Mouse (Mus musculus) bone marrow macrophage, adult 2 months (primary cell): Measurements from ENCODE around the gene Edn2. TPM values are rescaled to one million over a fixed set of nuclear protein-coding genes. Genes with fewer than 3 reads are reported as not detected.

Experiments used
- H3K27ac ChIP-seq: 2 replicates; pipeline ENCODE4 v1.5.1; 2012; ENCODE audit warnings: low read depth, low read length; ENCODE audit not compliant: insufficient read depth
- H3K4me1 ChIP-seq: 2 replicates; pipeline ENCODE4 v1.6.1; 2012; ENCODE audit warnings: low read length; ENCODE audit not compliant: control insufficient read depth, insufficient read depth
- H3K4me3 ChIP-seq: 2 replicates; pipeline ENCODE4 v1.5.1; 2012; ENCODE audit warnings: mild to moderate bottlenecking, low read length, moderate library complexity; ENCODE audit not compliant: insufficient read depth
- CTCF ChIP-seq: IDR thresholded peaks from 2 replicates; pipeline ENCODE4 v1.5.1; 2012; ENCODE audit warnings: low read depth, mild to moderate bottlenecking, low read length, moderate library complexity
- POLR2A ChIP-seq: IDR thresholded peaks from 2 replicates; pipeline ENCODE4 v1.6.1; 2012; ENCODE audit warnings: mild to moderate bottlenecking, low read depth, low read length, borderline replicate concordance
- polyA plus RNA-seq: library from polyadenylated mRNA; stranded (reverse); fragments of >200 nt; gene quantifications from 2 replicates; pipeline ENCODE4 v1.2.4, GENCODE M21; 2012; ENCODE audit not compliant: missing spikeins, insufficient read depth, insufficient read length

The Edn2 gene
- polyA plus RNA-seq = not detected in 2 replicates

DNA sequence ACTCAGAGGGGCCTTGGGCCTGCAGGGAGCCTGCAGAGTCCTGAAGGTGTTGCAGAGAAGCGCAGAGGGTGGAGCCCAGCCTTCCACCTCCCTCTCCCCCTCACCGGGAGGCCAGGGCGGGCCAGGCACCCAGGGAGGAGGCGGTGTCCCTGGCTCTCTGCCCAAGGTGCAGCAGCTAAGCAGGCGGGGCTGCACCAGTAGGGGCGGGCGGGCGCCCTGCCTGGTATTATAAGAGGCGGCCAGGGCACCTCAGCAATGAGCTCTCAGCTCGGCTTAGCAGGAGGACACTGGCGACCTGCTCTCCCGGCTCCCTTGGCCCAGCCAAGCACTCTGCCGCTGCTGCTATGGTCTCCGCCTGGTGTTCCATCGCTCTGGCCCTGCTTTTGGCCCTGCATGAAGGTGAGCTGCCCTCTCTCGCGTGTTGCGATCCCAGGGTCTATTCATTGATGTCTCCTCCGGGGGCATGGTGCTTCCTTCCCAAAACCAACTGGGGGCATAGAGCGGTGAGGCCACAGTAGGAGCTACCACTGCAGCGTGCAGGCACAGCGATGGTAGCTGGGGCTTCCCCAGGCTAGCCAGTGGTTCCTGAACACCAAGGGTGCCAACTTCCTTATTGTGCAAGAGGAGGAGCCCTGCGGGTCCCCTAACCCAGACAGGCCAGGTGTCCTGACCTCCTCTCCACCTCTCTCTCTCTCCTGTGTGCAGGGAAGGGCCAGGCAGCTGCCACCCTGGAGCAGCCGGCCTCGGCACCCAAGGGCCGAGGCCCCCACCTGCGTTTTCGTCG lies at the start of gene Edn2:
TSS of gene Edn2 (plus strand) at position 41 of the 784 bp plus-strand sequence.
- H3K4me3 ChIP-seq = no peak within 1 kb of the TSS
- no peak within 1 kb of the TSS for H3K27ac ChIP-seq
- TF ChIP-seq CTCF (no peak), POLR2A (no peak)
- H3K4me1 ChIP-seq = 0 out of 2 replicates have a peak, but pooled peaks cover 2% of the 10 kb centered on the region

GRCm38 (mm10) chr4:120115516-120115915 lies 45.5 kb upstream of the Edn2 start:
- TF ChIP-seq CTCF = no peak
- TF ChIP-seq POLR2A = no peak
- peaks cover 17% of the 10 kb centered on the region for H3K4me1 ChIP-seq
- no peak overlapping the region for H3K27ac ChIP-seq
- no peak overlapping the region for H3K4me3 ChIP-seq

DNA sequence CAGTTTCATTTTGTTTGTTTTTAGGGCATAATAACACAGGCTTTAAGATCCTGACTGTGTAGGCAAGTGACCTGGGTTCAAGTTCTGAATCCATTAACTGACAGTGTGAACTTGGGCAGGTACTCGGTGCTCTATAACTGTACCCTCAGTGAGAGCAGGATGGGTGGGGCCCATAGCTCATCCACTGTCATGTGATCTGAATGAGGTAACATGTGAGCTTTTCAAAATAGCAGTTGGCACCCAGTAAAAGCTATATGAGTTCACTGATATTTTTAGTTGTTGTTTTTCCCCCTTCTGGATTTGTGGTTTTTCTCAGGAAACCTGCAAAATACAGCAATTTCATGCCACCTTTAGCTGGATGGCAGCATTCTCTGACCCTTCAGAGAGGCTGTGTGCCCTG lies 44.7 kb upstream of the Edn2 start:
- Histone ChIP-seq H3K4me1 (peaks cover 17% of the 10 kb centered on the region), H3K27ac (peak overlapping the region; percentile 9; the same call in 1 of the 2 replicates), H3K4me3 (no peak overlapping the region)
- TF ChIP-seq CTCF (no peak), POLR2A (no peak)

- TF ChIP-seq POLR2A (no peak), CTCF (peak; percentile 84)
- H3K27ac ChIP-seq = no peak overlapping the region
- H3K4me3 ChIP-seq = no peak overlapping the region
- H3K4me1 ChIP-seq = peaks cover 17% of the 10 kb centered on the region
These were observed 40.7 kb upstream of the Edn2 start for GRCm38 (mm10) chr4:120120276-120120675.

DNA sequence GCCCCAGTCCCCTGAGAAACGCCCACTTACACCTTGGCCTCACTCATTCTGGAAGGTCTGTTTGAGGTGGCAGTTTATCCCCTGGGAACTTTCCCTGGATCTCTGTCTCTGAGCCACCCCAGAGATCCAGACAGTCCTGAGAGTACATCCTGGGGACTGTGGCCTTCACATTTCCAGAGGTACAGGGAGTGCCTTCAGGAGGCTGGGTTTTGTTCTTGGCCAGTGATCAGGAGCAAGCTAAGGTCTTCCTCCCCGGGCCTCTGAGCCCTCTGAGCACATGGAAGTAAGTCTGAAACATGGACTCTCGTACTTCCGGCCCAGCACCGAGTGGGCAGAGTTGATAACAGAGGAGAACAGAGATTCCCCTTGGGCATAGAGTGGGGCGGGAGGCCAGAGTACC lies 36.4 kb upstream of the Edn2 start:
- no peak for TF ChIP-seq POLR2A
- TF ChIP-seq CTCF = no peak
- no peak overlapping the region for H3K27ac ChIP-seq
- no peak overlapping the region for H3K4me3 ChIP-seq
- no peaks in the 10 kb centered on the region for H3K4me1 ChIP-seq

DNA sequence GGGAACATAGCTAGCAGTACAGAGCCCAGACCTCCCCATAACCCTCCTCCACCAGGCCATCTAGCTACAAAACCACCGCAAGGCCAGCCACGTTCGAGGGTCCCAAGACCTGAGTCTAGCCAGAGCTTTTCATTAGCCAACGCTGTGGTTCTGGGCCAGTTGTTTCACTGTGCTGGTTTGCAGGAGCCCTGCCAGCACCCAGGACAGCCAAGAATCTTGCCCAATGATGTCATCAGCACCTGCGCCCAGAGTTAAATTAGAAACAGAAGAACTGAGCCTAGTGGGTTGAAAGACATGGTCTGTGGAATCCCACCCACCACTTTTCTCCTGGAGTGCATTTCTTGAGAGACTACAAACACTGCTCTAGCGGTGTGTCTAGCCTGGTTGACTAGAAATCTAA lies 35.0 kb upstream of the Edn2 start:
- no peak for TF ChIP-seq CTCF
- no peak for TF ChIP-seq POLR2A
- no peaks in the 10 kb centered on the region for H3K4me1 ChIP-seq
- H3K27ac ChIP-seq = no peak overlapping the region
- no peak overlapping the region for H3K4me3 ChIP-seq

GRCm38 (mm10) chr4:120127333-120127732 lies 33.7 kb upstream of the Edn2 start:
- no peak for TF ChIP-seq POLR2A
- TF ChIP-seq CTCF = no peak
- Histone ChIP-seq H3K4me1 (no peaks in the 10 kb centered on the region), H3K4me3 (no peak overlapping the region), H3K27ac (no peak overlapping the region)

GRCm38 (mm10) chr4:120128033-120128432 lies 33.0 kb upstream of the Edn2 start:
- Histone ChIP-seq H3K27ac (no peak overlapping the region), H3K4me3 (no peak overlapping the region), H3K4me1 (no peaks in the 10 kb centered on the region)
- TF ChIP-seq POLR2A (no peak), CTCF (no peak)

- TF ChIP-seq POLR2A (no peak), CTCF (peak; percentile 29; the same call in 1 of the 2 replicates)
- no peaks in the 10 kb centered on the region for H3K4me1 ChIP-seq
- no peak overlapping the region for H3K4me3 ChIP-seq
- H3K27ac ChIP-seq = no peak overlapping the region
These were observed 31.6 kb upstream of the Edn2 start for GRCm38 (mm10) chr4:120129233-120129885.

DNA sequence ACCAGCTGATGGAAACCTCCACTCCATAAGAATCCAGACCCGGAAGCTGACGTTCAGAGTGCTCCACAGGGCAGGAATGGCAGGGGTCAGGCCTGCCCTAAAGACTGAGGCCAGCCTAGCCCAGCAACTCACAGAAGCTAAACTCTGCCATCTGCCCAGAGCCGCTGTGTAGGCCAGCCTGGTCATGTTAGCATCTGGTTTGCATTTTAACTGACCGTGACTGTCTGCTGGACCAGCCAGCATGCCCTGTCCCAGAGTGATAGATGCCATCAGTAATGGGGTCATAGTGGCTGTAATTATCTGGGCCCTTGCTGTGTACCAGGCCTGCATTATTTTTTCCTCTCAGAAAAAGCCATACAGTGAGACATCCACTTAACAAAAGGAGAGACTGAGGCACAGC lies 30.1 kb upstream of the Edn2 start:
- no peaks in the 10 kb centered on the region for H3K4me1 ChIP-seq
- no peak overlapping the region for H3K27ac ChIP-seq
- TF ChIP-seq CTCF (no peak), POLR2A (no peak)
- H3K4me3 ChIP-seq = no peak overlapping the region
